Mouse (Mus musculus) ES-E14 (cell line): ENCODE measurements at regions not wholly inside any gene's neighbourhood (a gene's known extent, or its start where the extent isn't known, plus 50 kb on each side); places are given as distances from the start of the nearest gene placed in this dataset.

Experiments
- DNase-seq: peaks from one replicate; pipeline ENCODE4 v3.0.0-alpha.2; 2013; ENCODE audit warnings: low read depth, low spot score
- H3K27ac ChIP-seq: 2 replicates; pipeline ENCODE4 v1.5.1; 2012; ENCODE audit warnings: low read depth, mild to moderate bottlenecking, low read length, moderate library complexity, mixed read lengths; ENCODE audit not compliant: poor library complexity, insufficient read depth, severe bottlenecking
- H3K36me3 ChIP-seq: 2 replicates; pipeline ENCODE4 v1.6.1; 2012; ENCODE audit warnings: mild to moderate bottlenecking, low read length, moderate library complexity, mixed read lengths; ENCODE audit not compliant: control insufficient read depth, poor library complexity, insufficient read depth, severe bottlenecking
- H3K4me1 ChIP-seq, 2 experiments: fragments of 150-350 bp in 1 of 2; sonication (generic) in 1 of 2; 2 replicates each; pipeline ENCODE4 v1.6.1; 2012; ENCODE audit warnings: low read length in 2 of 2, mild to moderate bottlenecking in 1 of 2, mixed read lengths in 1 of 2; ENCODE audit not compliant: control insufficient read depth in 2 of 2, insufficient read depth in 2 of 2, poor library complexity in 1 of 2
- H3K4me3 ChIP-seq, 2 experiments: fragments of 150-350 bp in 1 of 2; sonication (generic) in 1 of 2; 2 replicates each; pipeline ENCODE4 v1.5.1; 2012; ENCODE audit warnings: low read length in 2 of 2, low read depth in 1 of 2, mild to moderate bottlenecking in 1 of 2, mixed read lengths in 1 of 2; ENCODE audit not compliant: insufficient read depth in 1 of 2, poor library complexity in 1 of 2, severe bottlenecking in 1 of 2
- H3K9ac ChIP-seq: 2 replicates; pipeline ENCODE4 v1.6.1; 2012; ENCODE audit warnings: low read depth, mild to moderate bottlenecking, low read length, mixed read lengths; ENCODE audit not compliant: poor library complexity, insufficient read depth, severe bottlenecking
- H3K9me3 ChIP-seq: fragments of 150-350 bp; sonication (generic); 2 replicates; pipeline ENCODE4 v1.6.1; 2012; ENCODE audit warnings: low read depth, mild to moderate bottlenecking, low read length; ENCODE audit not compliant: control insufficient read depth, insufficient read depth
- CHD2 ChIP-seq: IDR thresholded peaks from 2 replicates; pipeline ENCODE4 v1.6.1; 2014; ENCODE audit warnings: mild to moderate bottlenecking, low read depth, low read length, inconsistent platforms
- HCFC1 ChIP-seq: IDR thresholded peaks from 2 replicates; pipeline ENCODE4 v1.6.1; 2012; ENCODE audit warnings: low read length, inconsistent platforms, borderline replicate concordance; ENCODE audit not compliant: insufficient read depth
- MAFK ChIP-seq: IDR thresholded peaks from 2 replicates; pipeline ENCODE4 v1.6.1; 2014; ENCODE audit warnings: mild to moderate bottlenecking, low read depth, low read length, inconsistent platforms; ENCODE audit not compliant: insufficient read depth
- ZC3H11A ChIP-seq: IDR thresholded peaks from 2 replicates; pipeline ENCODE4 v1.6.1; 2012; ENCODE audit warnings: low read depth, mild to moderate bottlenecking, inconsistent platforms, low read length, borderline replicate concordance
- ZNF384 ChIP-seq: IDR thresholded peaks from 2 replicates; pipeline ENCODE4 v1.6.1; 2012; ENCODE audit warnings: low read depth, low read length, inconsistent platforms
- in situ Hi-C, 2 experiments: fragments of 600-800 bp; cut with MboI; formaldehyde crosslinking; loops; one replicate each; pipeline ENCODE4 v1.15.1; 2025; ENCODE audit warnings: low sequenced_read_pairs in 2 of 2, inconsistent platforms in 1 of 2; ENCODE audit not compliant: unreplicated experiment in 2 of 2

GRCm38 (mm10) chr5:121078531-121078930 lies 68.6 kb upstream of the Rph3a start:
- no peaks in the 10 kb centered on the region for H3K36me3 ChIP-seq
- H3K4me1 ChIP-seq: no peaks in the 10 kb centered on the region
- DNase-seq: peak; percentile 65
- in situ Hi-C loops: no loop called here
- no peaks in the 10 kb centered on the region for H3K9me3 ChIP-seq
- TF ChIP-seq HCFC1 (no peak), ZC3H11A (no peak), MAFK (no peak), ZNF384 (no peak), CHD2 (no peak)
- no peak overlapping the region for H3K27ac ChIP-seq
- no peak overlapping the region for H3K9ac ChIP-seq
- H3K4me3 ChIP-seq: no peak overlapping the region

GRCm38 (mm10) chr5:121076741-121077140 lies 66.8 kb upstream of the Rph3a start:
- H3K4me1 ChIP-seq: no peaks in the 10 kb centered on the region
- H3K9me3 ChIP-seq: no peaks in the 10 kb centered on the region
- in situ Hi-C loops: no loop called here
- H3K9ac ChIP-seq: no peak overlapping the region
- DNase-seq: no peak
- TF ChIP-seq ZNF384 (no peak), CHD2 (no peak), MAFK (no peak), ZC3H11A (no peak), HCFC1 (no peak)
- H3K36me3 ChIP-seq: no peaks in the 10 kb centered on the region
- H3K4me3 ChIP-seq: no peak overlapping the region
- H3K27ac ChIP-seq: no peak overlapping the region

GRCm38 (mm10) chr5:121068821-121069220 lies 58.9 kb upstream of the Rph3a start:
- in situ Hi-C loops: no loop called here
- no peak for DNase-seq
- no peak for TF ChIP-seq ZC3H11A
- TF ChIP-seq HCFC1: no peak
- TF ChIP-seq MAFK: no peak
- no peak for TF ChIP-seq ZNF384
- TF ChIP-seq CHD2: no peak

GRCm38 (mm10) chr5:121064721-121065120 lies 54.8 kb upstream of the Rph3a start:
- H3K36me3 ChIP-seq: no peaks in the 10 kb centered on the region
- TF ChIP-seq CHD2: no peak
- TF ChIP-seq MAFK: no peak
- TF ChIP-seq HCFC1: no peak
- no peak for TF ChIP-seq ZNF384
- TF ChIP-seq ZC3H11A: no peak

More at GRCm38 (mm10) chr5:121068821-121069220, 58.9 kb upstream of the Rph3a start:
- Histone ChIP-seq H3K9me3 (no peaks in the 10 kb centered on the region), H3K9ac (no peak overlapping the region), H3K4me3 (no peak overlapping the region), H3K27ac (no peak overlapping the region), H3K36me3 (no peaks in the 10 kb centered on the region), H3K4me1 (no peaks in the 10 kb centered on the region)

More at GRCm38 (mm10) chr5:121064721-121065120, 54.8 kb upstream of the Rph3a start:
- in situ Hi-C loops: no loop called here
- Histone ChIP-seq H3K9me3 (no peaks in the 10 kb centered on the region), H3K9ac (no peak overlapping the region), H3K27ac (no peak overlapping the region), H3K4me1 (no peaks in the 10 kb centered on the region), H3K4me3 (no peak overlapping the region)
- DNase-seq: no peak
